Mouse (Mus musculus) liver, embryonic 16.5 days (tissue): ENCODE measurements around the gene Gm45140. TPM values are rescaled to one million over a fixed set of nuclear protein-coding genes. Genes with fewer than 3 reads are reported as not detected.

Experiments used
- ATAC-seq: fragments of 200-750 bp; cut with Nextera tagmentation; 2 replicates; pipeline ENCODE4 v1.8.0; 2017; ENCODE audit warnings: low read depth, mild to moderate bottlenecking, moderate number of reproducible peaks, moderate library complexity
- H3K27ac ChIP-seq: fragments of 300-500 bp; sonication (generic); 2 replicates; pipeline ENCODE4 v1.5.1; 2014; ENCODE audit warnings: mild to moderate bottlenecking, low read length
- H3K27me3 ChIP-seq: fragments of 300-500 bp; sonication (generic); 2 replicates; pipeline ENCODE4 v1.6.1; 2014; ENCODE audit warnings: low read depth, low read length, mixed read lengths; ENCODE audit not compliant: control insufficient read depth, insufficient read depth
- H3K36me3 ChIP-seq: fragments of 300-500 bp; sonication (generic); 2 replicates; pipeline ENCODE4 v1.6.1; 2014; ENCODE audit warnings: mild to moderate bottlenecking; ENCODE audit not compliant: control insufficient read depth, insufficient read depth
- H3K4me1 ChIP-seq: fragments of 300-500 bp; sonication (generic); 2 replicates; pipeline ENCODE4 v1.6.1; 2014; ENCODE audit warnings: low read depth, low read length, mixed read lengths; ENCODE audit not compliant: control insufficient read depth
- H3K4me2 ChIP-seq: fragments of 300-500 bp; sonication (generic); 2 replicates; pipeline ENCODE4 v1.6.1; 2014; ENCODE audit warnings: low read depth, low read length, mixed read lengths
- H3K4me3 ChIP-seq: fragments of 300-500 bp; sonication (generic); 2 replicates; pipeline ENCODE4 v1.5.1; 2014; ENCODE audit warnings: low read depth, mild to moderate bottlenecking, low read length
- H3K9ac ChIP-seq: fragments of 300-500 bp; sonication (generic); 2 replicates; pipeline ENCODE4 v1.6.1; 2014; ENCODE audit warnings: low read depth, low read length
- H3K9me3 ChIP-seq: fragments of 300-500 bp; sonication (generic); replicated peaks from 2 replicates; pipeline ENCODE4 v1.6.1; 2016; ENCODE audit warnings: low read length; ENCODE audit not compliant: control insufficient read depth
- WGBS: fragments of 180-500 bp; shearing (Covaris S2); extraction: QIAGEN DNeasy Blood & Tissue Kit; methylation state at CpG from one replicate; pipeline ENCODE4 v1.1.7; 2014; ENCODE audit not compliant: insufficient replicate concordance; 5-methylcytosine and 5-hydroxymethylcytosine counted together
- polyA plus RNA-seq: library from polyadenylated mRNA; unstranded; fragments of >200 nt; fragmentation: Nextera tagmentation; extraction: Ambion mirVana; gene quantifications from 2 replicates; pipeline ENCODE4 v1.2.1, GENCODE M21; 2015

Gm45140 gene
- polyA plus RNA-seq, 1 experiment from 2014 or later: 4.6 TPM

- Histone ChIP-seq H3K36me3 (peaks cover 28% of the 10 kb centered on the region), H3K9ac (peak overlapping the region; percentile 40), H3K9me3 (no peaks in the 10 kb centered on the region), H3K4me3 (no peak overlapping the region), H3K27ac (peak overlapping the region; percentile 98), H3K27me3 (no peaks in the 10 kb centered on the region), H3K4me2 (no peak overlapping the region), H3K4me1 (peaks cover 56% of the 10 kb centered on the region)
- WGBS: 36% methylated on average over 5 of the region's 5 CpGs
- no peak for ATAC-seq
Observed at GRCm38 (mm10) chr6:87788896-87789587, 46.6 kb downstream of the Gm45140 start.

DNA sequence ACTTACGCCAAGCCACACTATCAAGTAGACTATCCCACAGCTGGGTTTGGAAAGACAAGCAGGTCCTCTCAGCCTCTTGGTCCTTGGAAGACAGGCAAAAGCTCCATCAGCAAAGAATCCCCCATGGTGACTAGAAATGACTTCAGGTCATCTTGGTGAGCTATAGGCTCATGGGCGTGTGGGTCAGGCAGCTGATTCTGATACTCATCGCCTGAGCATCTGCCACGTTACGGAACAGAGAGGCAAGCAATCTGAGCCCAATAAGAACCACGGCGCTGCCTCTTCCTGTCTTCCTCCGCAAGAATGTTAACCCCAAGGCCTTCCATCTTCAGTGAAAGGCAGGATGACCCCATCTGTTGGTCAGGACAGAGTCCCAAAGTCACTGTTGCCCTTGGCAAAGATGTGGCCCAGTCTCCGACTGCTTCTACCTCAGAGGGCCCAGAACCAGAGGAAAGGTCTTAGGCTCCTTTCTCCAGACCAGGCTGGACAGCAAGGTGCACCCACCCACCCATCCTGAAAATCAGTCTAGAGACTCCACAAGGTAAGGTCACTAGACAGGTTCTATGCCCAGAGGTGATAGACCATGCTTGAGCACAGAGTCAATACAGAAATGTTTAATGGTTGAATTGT lies 47.2 kb downstream of the Gm45140 start:
- no peaks in the 10 kb centered on the region for H3K27me3 ChIP-seq
- ATAC-seq: no peak
- H3K9ac ChIP-seq: no peak overlapping the region
- peaks cover 57% of the 10 kb centered on the region for H3K4me1 ChIP-seq
- no peak overlapping the region for H3K4me2 ChIP-seq
- H3K36me3 ChIP-seq: peaks cover 23% of the 10 kb centered on the region
- no peaks in the 10 kb centered on the region for H3K9me3 ChIP-seq
- no peak overlapping the region for H3K4me3 ChIP-seq
- WGBS: 85% methylated on average over 9 of the region's 9 CpGs
- peak overlapping the region; percentile 98 for H3K27ac ChIP-seq

DNA sequence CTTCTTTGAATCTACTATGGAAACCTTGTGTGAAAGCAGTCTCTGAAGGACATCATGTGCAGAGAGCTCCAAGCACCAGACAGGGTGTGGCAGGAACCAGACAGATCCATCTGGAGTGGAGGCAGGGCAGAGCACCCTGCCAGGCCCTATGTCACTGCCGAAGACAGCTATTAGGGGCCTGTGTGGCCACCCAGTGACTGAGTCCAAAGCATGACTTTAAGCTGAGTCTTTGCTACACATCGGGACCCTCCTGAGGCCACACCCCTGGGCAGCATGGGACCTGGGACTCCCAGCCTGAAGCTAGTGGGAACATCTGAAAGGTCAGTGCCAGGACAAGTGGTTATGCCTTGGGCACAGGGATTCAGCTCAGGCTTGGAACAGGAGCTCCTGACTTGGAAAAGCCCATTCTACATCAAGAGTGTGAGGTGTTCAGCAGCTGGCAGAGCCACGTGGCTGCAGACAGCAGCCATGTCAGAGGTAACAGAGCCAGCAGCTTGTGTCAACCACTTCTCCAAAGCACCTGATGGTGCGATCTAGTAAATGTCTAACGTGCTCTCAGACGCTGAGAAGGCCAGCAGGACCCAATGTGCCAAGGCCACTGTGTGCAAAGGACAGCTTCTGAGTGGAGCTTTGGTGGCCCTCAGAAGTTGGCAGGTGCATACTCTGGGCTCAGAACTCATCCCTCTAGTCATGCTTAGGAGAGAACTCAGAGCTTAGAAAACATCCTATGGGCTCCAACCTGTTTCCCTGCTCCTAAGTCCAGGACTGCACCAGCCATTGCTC lies 48.3 kb downstream of the Gm45140 start:
- Histone ChIP-seq H3K4me2 (no peak overlapping the region), H3K36me3 (peaks cover 14% of the 10 kb centered on the region), H3K4me1 (peaks cover 55% of the 10 kb centered on the region), H3K27me3 (no peaks in the 10 kb centered on the region), H3K9me3 (no peaks in the 10 kb centered on the region), H3K27ac (peak overlapping the region; percentile 46), H3K4me3 (no peak overlapping the region), H3K9ac (peak overlapping the region; percentile 25; the same call in 1 of the 2 replicates)
- 66% methylated on average over 6 of the region's 6 CpGs for WGBS
- ATAC-seq: no peak

DNA sequence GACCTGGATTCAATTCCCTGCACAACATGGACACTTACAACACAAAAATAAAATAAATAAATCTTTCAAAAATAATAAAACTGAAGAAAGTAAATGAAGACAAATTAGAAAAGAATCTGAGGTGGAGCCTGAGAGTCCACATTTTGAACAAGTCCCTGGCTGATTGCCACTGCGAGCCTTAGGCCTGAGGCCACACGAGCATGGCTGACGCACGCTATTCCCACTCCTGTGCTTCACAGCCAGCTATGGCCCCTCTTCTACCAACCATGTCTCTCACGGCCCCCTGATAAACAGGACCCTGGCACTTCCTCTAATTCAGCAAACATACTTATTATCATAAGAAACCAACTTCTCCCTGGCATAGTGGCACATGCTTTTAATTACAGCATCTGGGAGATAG lies 49.0 kb downstream of the Gm45140 start:
- 69% methylated on average over 5 of the region's 5 CpGs for WGBS
- H3K4me3 ChIP-seq: no peak overlapping the region
- no peaks in the 10 kb centered on the region for H3K9me3 ChIP-seq
- H3K36me3 ChIP-seq: peaks cover 8% of the 10 kb centered on the region; the same call in 1 of the 2 replicates
- peaks cover 48% of the 10 kb centered on the region for H3K4me1 ChIP-seq
- H3K9ac ChIP-seq: no peak overlapping the region
- H3K27ac ChIP-seq: peak overlapping the region; percentile 46; the same call in 1 of the 2 replicates
- no peak for ATAC-seq
- H3K4me2 ChIP-seq: no peak overlapping the region
- H3K27me3 ChIP-seq: no peaks in the 10 kb centered on the region

DNA sequence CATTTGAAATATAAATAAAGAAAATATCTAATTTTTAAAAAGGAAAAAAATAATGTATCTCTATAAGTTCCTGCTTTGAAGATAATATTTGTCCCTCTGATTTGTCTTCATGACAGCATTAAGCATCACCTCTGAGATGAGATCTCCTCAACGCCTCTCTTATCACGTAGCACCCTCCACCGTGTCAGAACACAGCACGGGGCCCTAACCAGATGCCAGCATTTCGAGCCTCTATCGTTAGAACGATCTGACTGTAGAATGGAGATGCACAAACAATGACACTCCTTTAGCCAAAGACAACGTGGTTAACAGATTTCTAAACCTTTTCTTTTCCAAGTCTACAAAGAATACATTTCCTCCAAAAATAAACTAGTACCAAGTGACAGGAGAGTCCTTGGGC lies 51.6 kb downstream of the Gm45140 start:
- no peak overlapping the region for H3K9ac ChIP-seq
- peaks cover 24% of the 10 kb centered on the region for H3K4me1 ChIP-seq

GRCm38 (mm10) chr6:87780546-87781301 lies 54.9 kb downstream of the Gm45140 start:
- H3K9ac ChIP-seq: no peak overlapping the region
- WGBS: 77% methylated on average over 10 of the region's 10 CpGs
- no peak overlapping the region for H3K4me2 ChIP-seq
- H3K27me3 ChIP-seq: no peaks in the 10 kb centered on the region
- no peak for ATAC-seq
- H3K9me3 ChIP-seq: no peaks in the 10 kb centered on the region
- no peak overlapping the region for H3K4me3 ChIP-seq
- no peaks in the 10 kb centered on the region for H3K36me3 ChIP-seq
- no peak overlapping the region for H3K27ac ChIP-seq
- peaks cover 35% of the 10 kb centered on the region for H3K4me1 ChIP-seq

More for the DNA sequence above, 51.6 kb downstream of the Gm45140 start:
- Histone ChIP-seq H3K27me3 (no peaks in the 10 kb centered on the region), H3K4me3 (no peak overlapping the region), H3K9me3 (no peaks in the 10 kb centered on the region), H3K36me3 (no peaks in the 10 kb centered on the region; the same call in 1 of the 2 replicates), H3K27ac (no peak overlapping the region; the same call in 1 of the 2 replicates), H3K4me2 (no peak overlapping the region)
- ATAC-seq: 0 out of 2 replicates have a peak, but pooled peaks have one; percentile 54
- 29% methylated on average over 8 of the region's 8 CpGs for WGBS

- Histone ChIP-seq H3K9me3 (no peaks in the 10 kb centered on the region), H3K36me3 (no peaks in the 10 kb centered on the region), H3K27ac (peak overlapping the region; percentile 36), H3K4me2 (no peak overlapping the region), H3K4me3 (no peak overlapping the region), H3K27me3 (no peaks in the 10 kb centered on the region), H3K4me1 (peaks cover 38% of the 10 kb centered on the region), H3K9ac (peak overlapping the region; percentile 5; the same call in 1 of the 2 replicates)
- WGBS: 84% methylated on average over 11 of the region's 11 CpGs
- ATAC-seq: no peak
Observed at GRCm38 (mm10) chr6:87779174-87780165, 56.1 kb downstream of the Gm45140 start.
